Mouse (Mus musculus) intestine, embryonic 15.5 days (tissue): ENCODE data around the gene Trim38. TPM values are rescaled to one million over a fixed set of nuclear protein-coding genes. Genes with fewer than 3 reads are reported as not detected.
A peak's percentile ranks its signal among the peaks of the same experiment; 100 is the strongest.

Source experiments
- ATAC-seq: fragments of 200-750 bp; cut with Nextera tagmentation; 2 replicates; pipeline ENCODE4 v1.8.0; 2017; ENCODE audit warnings: moderate TSS enrichment, moderate library complexity
- H3K27ac ChIP-seq: fragments of 300-500 bp; sonication (generic); 2 replicates; pipeline ENCODE4 v1.5.1; 2015; ENCODE audit warnings: mild to moderate bottlenecking, inconsistent platforms
- H3K27me3 ChIP-seq: fragments of 300-500 bp; sonication (generic); replicated peaks from 2 replicates; pipeline ENCODE4 v1.6.1; 2015; ENCODE audit warnings: inconsistent platforms
- H3K36me3 ChIP-seq: fragments of 300-500 bp; sonication (generic); 2 replicates; pipeline ENCODE4 v1.6.1; 2015; ENCODE audit warnings: inconsistent platforms
- H3K4me1 ChIP-seq: fragments of 300-500 bp; sonication (generic); replicated peaks from 2 replicates; pipeline ENCODE4 v1.6.1; 2015; ENCODE audit warnings: inconsistent platforms
- H3K4me2 ChIP-seq: fragments of 300-500 bp; sonication (generic); replicated peaks from 2 replicates; pipeline ENCODE4 v1.6.1; 2015; ENCODE audit warnings: mild to moderate bottlenecking, inconsistent platforms
- H3K4me3 ChIP-seq: fragments of 300-500 bp; sonication (generic); replicated peaks from 2 replicates; pipeline ENCODE4 v1.5.1; 2015; ENCODE audit warnings: inconsistent platforms
- H3K9ac ChIP-seq: fragments of 300-500 bp; sonication (generic); 2 replicates; pipeline ENCODE4 v1.6.1; 2015; ENCODE audit warnings: inconsistent platforms
- H3K9me3 ChIP-seq: fragments of 300-500 bp; sonication (generic); 2 replicates; pipeline ENCODE4 v1.6.1; 2016; ENCODE audit warnings: inconsistent platforms
- WGBS: fragments of 180-500 bp; shearing (Covaris S2); methylation state at CpG from one replicate; pipeline ENCODE4 v1.1.7; 2015; 5-methylcytosine and 5-hydroxymethylcytosine counted together
- polyA plus RNA-seq: library from polyadenylated mRNA; unstranded; fragments of >200 nt; fragmentation: Nextera tagmentation; extraction: Ambion mirVana; gene quantifications from 2 replicates; pipeline ENCODE4 v1.2.1, GENCODE M21; 2015

Trim38 gene
- polyA plus RNA-seq, 1 experiment from 2014 or later = not detected

GRCm38 (mm10) chr13:23768834-23769397 is 797 bp upstream of the Trim38 start:
- WGBS = 55% methylated on average over 5 of the region's 5 CpGs
- no peak for ATAC-seq
- Histone ChIP-seq H3K4me1 (peaks cover 9% of the 10 kb centered on the region; the same call in 1 of the 2 replicates), H3K9me3 (no peaks in the 10 kb centered on the region), H3K27ac (no peak overlapping the region), H3K4me2 (no peak overlapping the region), H3K4me3 (no peak overlapping the region), H3K27me3 (no peaks in the 10 kb centered on the region), H3K9ac (no peak overlapping the region), H3K36me3 (no peaks in the 10 kb centered on the region)

DNA sequence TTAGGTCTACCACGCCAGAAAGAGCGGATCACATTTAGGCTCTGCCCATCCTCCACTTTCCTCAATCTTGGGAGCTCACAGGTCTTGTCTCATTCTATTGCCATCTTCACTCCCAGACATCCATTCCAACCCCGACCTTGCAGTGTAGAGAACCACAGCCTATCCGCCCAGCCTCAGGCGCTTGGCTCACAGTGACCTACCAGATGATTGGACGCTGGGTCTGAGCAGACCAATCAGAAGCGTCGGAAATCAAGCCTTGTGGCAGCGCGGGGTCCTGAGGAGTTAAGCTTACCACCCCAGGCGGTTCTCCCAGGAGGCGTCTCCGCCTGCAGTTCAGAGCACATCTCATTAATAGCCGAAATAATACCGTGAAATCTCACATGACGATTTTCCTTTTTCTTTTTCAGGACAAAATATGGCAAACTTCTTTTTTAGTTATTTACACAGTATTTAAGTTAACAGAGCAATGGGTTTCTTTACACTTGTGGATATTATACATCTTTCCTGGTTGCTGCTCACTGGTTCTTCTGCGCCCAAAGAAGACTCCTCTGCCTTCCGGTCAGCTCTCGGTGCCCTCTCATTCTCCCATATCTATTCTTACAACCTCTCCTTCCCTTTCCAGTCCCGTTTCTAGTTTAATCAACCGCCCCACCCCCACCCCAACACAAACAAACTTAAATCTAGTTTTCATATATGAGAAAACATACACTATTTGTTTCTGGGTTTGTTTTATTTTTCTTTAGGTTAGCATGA is 3.0 kb downstream of the Trim38 start:
- H3K9me3 ChIP-seq = no peaks in the 10 kb centered on the region
- WGBS = 21% methylated on average over 21 of the region's 21 CpGs
- no peaks in the 10 kb centered on the region for H3K27me3 ChIP-seq
- H3K4me1 ChIP-seq = 0 out of 2 replicates have a peak, but pooled peaks cover 4% of the 10 kb centered on the region
- H3K9ac ChIP-seq = no peak overlapping the region
- H3K4me3 ChIP-seq = no peak overlapping the region
- H3K27ac ChIP-seq = no peak overlapping the region
- ATAC-seq = peak; percentile 95
- H3K36me3 ChIP-seq = no peaks in the 10 kb centered on the region
- peak overlapping the region; percentile 45 for H3K4me2 ChIP-seq

DNA sequence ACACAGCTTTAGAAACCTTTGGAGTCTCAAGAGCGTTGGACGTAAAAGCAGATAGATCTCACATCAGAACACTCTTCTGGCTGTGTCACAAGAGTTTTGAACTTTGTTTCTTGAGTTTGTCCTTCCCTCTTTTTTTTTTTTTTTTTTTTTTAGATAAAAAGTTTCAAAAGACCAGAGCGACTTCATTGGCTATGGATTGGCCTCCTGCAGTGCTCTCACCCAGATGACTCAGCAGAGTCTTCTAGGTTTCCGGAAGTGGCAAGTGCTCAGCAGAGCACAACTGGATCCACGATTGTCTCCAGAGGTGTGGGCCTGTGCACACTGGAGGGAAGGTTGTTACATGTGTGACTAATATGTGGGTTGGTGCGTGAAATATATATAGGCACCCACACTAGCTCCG is 8.6 kb downstream of the Trim38 start:
- ATAC-seq = no peak
- H3K9me3 ChIP-seq = no peaks in the 10 kb centered on the region
- no peaks in the 10 kb centered on the region for H3K4me1 ChIP-seq
- WGBS = 93% methylated on average over 7 of the region's 7 CpGs
- no peak overlapping the region for H3K4me2 ChIP-seq
- H3K9ac ChIP-seq = no peak overlapping the region
- H3K27me3 ChIP-seq = no peaks in the 10 kb centered on the region
- no peaks in the 10 kb centered on the region for H3K36me3 ChIP-seq
- no peak overlapping the region for H3K27ac ChIP-seq
- H3K4me3 ChIP-seq = no peak overlapping the region

- Histone ChIP-seq H3K9ac (no peak overlapping the region), H3K27ac (no peak overlapping the region), H3K4me3 (no peak overlapping the region), H3K36me3 (no peaks in the 10 kb centered on the region), H3K9me3 (no peaks in the 10 kb centered on the region), H3K4me1 (no peaks in the 10 kb centered on the region), H3K4me2 (no peak overlapping the region), H3K27me3 (no peaks in the 10 kb centered on the region)
- 64% methylated on average over 4 of the region's 4 CpGs for WGBS
- no peak for ATAC-seq
Measured at GRCm38 (mm10) chr13:23779025-23779424, 9.3 kb downstream of the Trim38 start.

GRCm38 (mm10) chr13:23792520-23792919 is 22.8 kb downstream of the Trim38 start:
- Histone ChIP-seq H3K27me3 (no peaks in the 10 kb centered on the region), H3K9ac (no peak overlapping the region), H3K4me3 (no peak overlapping the region), H3K4me2 (no peak overlapping the region), H3K27ac (no peak overlapping the region), H3K9me3 (no peaks in the 10 kb centered on the region), H3K4me1 (no peaks in the 10 kb centered on the region), H3K36me3 (no peaks in the 10 kb centered on the region)
- ATAC-seq = peak; percentile 68; the same call in 1 of the 2 replicates
- WGBS = 51% methylated on average over 2 of the region's 2 CpGs

DNA sequence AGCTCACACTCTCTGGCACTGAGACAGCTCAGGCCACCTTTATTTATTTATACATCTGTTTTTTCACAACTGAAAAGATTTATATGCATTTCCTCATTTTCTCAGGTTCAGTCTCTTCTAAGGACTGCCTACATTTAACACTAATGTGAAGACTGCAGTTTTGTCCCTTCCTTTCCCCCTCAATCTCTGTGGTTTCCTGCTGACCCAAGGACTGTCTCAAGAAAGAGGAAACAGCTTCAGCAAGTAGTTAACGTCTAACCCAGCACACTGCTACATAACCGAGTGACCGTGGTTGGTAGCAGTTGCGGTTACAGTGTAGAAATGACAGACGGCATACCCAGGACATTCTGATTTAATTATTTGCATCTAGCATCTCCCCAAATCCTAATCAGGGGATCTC is 29.7 kb downstream of the Trim38 start:
- Histone ChIP-seq H3K4me2 (no peak overlapping the region), H3K4me3 (no peak overlapping the region), H3K36me3 (no peaks in the 10 kb centered on the region), H3K9ac (no peak overlapping the region), H3K27me3 (no peaks in the 10 kb centered on the region), H3K27ac (no peak overlapping the region), H3K9me3 (no peaks in the 10 kb centered on the region), H3K4me1 (no peaks in the 10 kb centered on the region)
- no peak for ATAC-seq
- WGBS = 77% methylated on average over 5 of the region's 5 CpGs

- Histone ChIP-seq H3K27me3 (no peaks in the 10 kb centered on the region), H3K4me1 (no peaks in the 10 kb centered on the region), H3K4me2 (no peak overlapping the region), H3K36me3 (no peaks in the 10 kb centered on the region), H3K9me3 (no peaks in the 10 kb centered on the region), H3K9ac (no peak overlapping the region), H3K27ac (no peak overlapping the region), H3K4me3 (no peak overlapping the region)
- WGBS = 64% methylated on average over 2 of the region's 2 CpGs
- peak; percentile 67 for ATAC-seq
Measured at GRCm38 (mm10) chr13:23804532-23804931, 34.8 kb downstream of the Trim38 start.

- H3K4me1 ChIP-seq = no peaks in the 10 kb centered on the region
- ATAC-seq = no peak; the same call in 1 of the 2 replicates
- H3K27ac ChIP-seq = no peak within 1 kb of the TSS
- H3K27me3 ChIP-seq = no peaks in the 10 kb centered on the region
- H3K4me3 ChIP-seq = no peak within 1 kb of the TSS
- no peaks in the 10 kb centered on the region for H3K36me3 ChIP-seq
- no peaks in the 10 kb centered on the region for H3K9me3 ChIP-seq
- H3K9ac ChIP-seq = no peak within 1 kb of the TSS
- WGBS = 69% methylated on average over 15 of the region's 15 CpGs
- H3K4me2 ChIP-seq = no peak within 1 kb of the TSS
Measured at GRCm38 (mm10) chr13:23806422-23807052, 36.8 kb downstream of the Trim38 start, which contains the start of gene Slc17a2. Gene Slc17a2 (plus strand): TSS chr13:23806993.

- H3K4me1 ChIP-seq = no peaks in the 10 kb centered on the region
- no peak overlapping the region for H3K27ac ChIP-seq
- H3K27me3 ChIP-seq = no peaks in the 10 kb centered on the region
- H3K9ac ChIP-seq = no peak overlapping the region
- H3K9me3 ChIP-seq = no peaks in the 10 kb centered on the region
- no peak overlapping the region for H3K4me3 ChIP-seq
- H3K36me3 ChIP-seq = no peaks in the 10 kb centered on the region
- WGBS = 71% methylated on average over 2 of the region's 2 CpGs
- no peak for ATAC-seq
- H3K4me2 ChIP-seq = no peak overlapping the region
Measured at GRCm38 (mm10) chr13:23816148-23816547, 46.4 kb downstream of the Trim38 start.

GRCm38 (mm10) chr13:23820179-23820940 is 50.6 kb downstream of the Trim38 start:
- no peaks in the 10 kb centered on the region for H3K36me3 ChIP-seq
- H3K4me3 ChIP-seq = no peak overlapping the region
- no peaks in the 10 kb centered on the region for H3K9me3 ChIP-seq
- H3K4me1 ChIP-seq = no peaks in the 10 kb centered on the region
- no peak for ATAC-seq
- no peak overlapping the region for H3K9ac ChIP-seq
- H3K4me2 ChIP-seq = no peak overlapping the region
- 65% methylated on average over 4 of the region's 4 CpGs for WGBS
- no peaks in the 10 kb centered on the region for H3K27me3 ChIP-seq
- H3K27ac ChIP-seq = no peak overlapping the region

- H3K36me3 ChIP-seq = no peaks in the 10 kb centered on the region
- H3K27me3 ChIP-seq = no peaks in the 10 kb centered on the region
- H3K4me2 ChIP-seq = no peak overlapping the region
- H3K4me1 ChIP-seq = no peaks in the 10 kb centered on the region
- H3K4me3 ChIP-seq = no peak overlapping the region
- no peak overlapping the region for H3K9ac ChIP-seq
- 75% methylated on average over 3 of the region's 3 CpGs for WGBS
- H3K9me3 ChIP-seq = no peaks in the 10 kb centered on the region
- no peak overlapping the region for H3K27ac ChIP-seq
- no peak for ATAC-seq
Measured at GRCm38 (mm10) chr13:23822213-23822612, 52.5 kb downstream of the Trim38 start.

- ATAC-seq = no peak
- no peaks in the 10 kb centered on the region for H3K36me3 ChIP-seq
Measured at GRCm38 (mm10) chr13:23826606-23827005, 56.9 kb downstream of the Trim38 start.

More at GRCm38 (mm10) chr13:23826606-23827005, 56.9 kb downstream of the Trim38 start:
- Histone ChIP-seq H3K27me3 (no peaks in the 10 kb centered on the region), H3K4me1 (no peaks in the 10 kb centered on the region), H3K9ac (no peak overlapping the region), H3K27ac (no peak overlapping the region), H3K9me3 (no peaks in the 10 kb centered on the region), H3K4me3 (no peak overlapping the region), H3K4me2 (no peak overlapping the region)
- WGBS = 65% methylated on average over 3 of the region's 3 CpGs
